Mouse (Mus musculus) testis, postnatal 14 days (tissue): ENCODE measurements around the gene Rab8a.
"Not testable (repeated sequence)": the region's sequence is repeated elsewhere in the genome, so short reads cannot be mapped to it uniquely, and the experiment has no call there.

Source experiments
- DNase-seq: peaks from one replicate; pipeline ENCODE4 v3.0.0; 2021; ENCODE audit warnings: low spot score

The Rab8a gene

GRCm38 (mm10) chr8:72160707-72161697 lies at the start of gene Rab8a:
Gene Rab8a, plus strand, starts transcription at chr8:72161200.
- peak; percentile 100 for DNase-seq

DNA sequence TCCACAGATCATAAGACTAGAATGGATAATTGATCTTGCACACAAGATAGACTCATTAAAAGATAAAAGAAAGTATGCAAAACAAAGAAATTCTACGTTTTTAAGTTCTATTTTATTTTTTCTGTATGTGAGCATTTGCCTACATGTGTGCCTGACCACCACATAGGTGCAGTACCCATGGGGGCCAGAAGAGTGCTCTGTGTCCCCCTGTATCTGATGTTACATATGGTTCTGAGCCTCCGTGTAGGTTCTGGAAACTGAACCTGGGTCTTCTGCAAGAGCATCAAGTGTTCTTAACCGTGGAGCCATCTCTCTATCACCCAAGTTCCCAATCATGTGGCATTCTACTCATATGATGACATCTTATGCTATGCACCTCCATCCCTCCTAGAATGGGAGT lies 48.5 kb upstream of the Rab8a start:
- DNase-seq: no peak

DNA sequence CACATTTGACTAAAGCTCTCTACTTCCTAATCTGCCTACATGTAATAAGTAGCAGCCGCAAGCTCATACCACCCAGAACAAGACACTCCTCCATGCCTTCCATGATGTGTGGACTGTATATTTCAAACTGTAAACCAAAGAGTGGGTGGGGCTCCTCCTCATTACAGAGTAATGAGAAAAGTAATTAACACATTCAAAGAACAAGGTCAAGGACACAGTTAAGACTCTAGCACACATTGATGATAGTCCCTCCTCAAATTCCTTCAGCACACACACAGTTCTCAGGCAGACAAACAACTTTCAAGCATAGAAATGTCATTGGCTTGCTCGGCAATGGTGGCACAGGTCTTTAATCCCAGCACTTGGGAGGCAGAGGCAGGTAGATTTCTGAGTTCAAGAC lies 45.8 kb upstream of the Rab8a start:
- DNase-seq: no peak

GRCm38 (mm10) chr8:72118616-72119015 lies 42.4 kb upstream of the Rab8a start:
- DNase-seq: no peak

DNA sequence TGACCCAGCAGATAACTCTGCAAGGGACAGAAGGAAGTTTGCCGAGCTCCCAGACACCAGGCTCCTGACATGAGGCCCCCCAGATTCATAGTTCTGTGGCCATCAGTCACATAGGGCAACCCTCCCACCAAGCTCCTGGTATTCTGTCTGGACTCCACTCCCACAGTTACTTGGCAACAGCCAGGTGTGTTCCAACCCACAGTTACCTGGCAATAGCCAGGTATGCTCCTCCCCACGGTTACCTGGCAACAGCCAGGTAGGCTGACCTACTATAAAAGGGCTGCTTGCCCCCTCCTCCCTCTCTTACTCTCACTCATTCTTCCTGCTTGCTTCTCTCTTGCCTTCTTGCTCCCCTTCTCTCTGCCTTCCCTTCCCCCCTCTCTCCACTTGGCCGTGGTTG lies 39.5 kb upstream of the Rab8a start:
- not testable (repeated sequence) for DNase-seq

- no peak for DNase-seq
Measured at GRCm38 (mm10) chr8:72121997-72122396, 39.0 kb upstream of the Rab8a start.

GRCm38 (mm10) chr8:72127834-72128233 lies 33.2 kb upstream of the Rab8a start:
- DNase-seq: no peak

- no peak for DNase-seq
Measured at GRCm38 (mm10) chr8:72131251-72131650, 29.7 kb upstream of the Rab8a start.

DNA sequence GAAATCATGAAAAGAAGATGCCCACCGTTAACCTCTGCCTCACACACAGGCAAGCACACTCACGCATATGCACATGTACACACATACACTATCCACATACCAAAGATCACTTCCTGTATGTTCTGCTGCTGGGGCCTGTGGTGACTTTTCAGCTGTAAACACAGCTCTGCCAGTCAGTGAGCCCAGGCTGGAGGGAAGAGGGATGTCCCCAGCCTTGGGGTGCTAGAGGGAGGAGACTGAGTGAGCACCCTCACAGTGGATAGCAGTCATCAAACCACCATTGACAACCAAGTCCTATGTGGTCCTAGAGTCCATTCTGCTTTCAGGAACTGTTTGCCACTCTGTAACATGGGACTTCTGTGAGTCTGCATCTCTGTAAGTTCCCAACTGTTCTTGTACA lies 29.1 kb upstream of the Rab8a start:
- DNase-seq: no peak

DNA sequence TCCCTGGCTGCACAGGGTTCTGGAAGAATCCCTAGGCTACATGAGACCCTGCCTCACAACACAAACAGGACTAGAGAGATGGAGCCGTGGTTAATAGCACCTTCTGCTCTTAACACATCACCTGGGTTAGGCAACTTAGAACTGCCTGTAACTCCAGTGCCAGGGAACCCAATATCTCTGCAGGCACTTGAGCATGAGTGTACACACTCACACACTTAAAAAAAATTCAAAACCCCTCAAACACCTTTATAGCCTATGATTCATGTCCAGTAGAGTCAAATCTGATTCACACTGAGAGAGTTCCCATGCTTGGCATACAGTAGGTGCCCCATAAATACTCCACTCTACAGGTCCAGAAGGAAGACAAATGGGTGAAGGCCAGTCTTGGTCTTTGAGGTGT lies 28.6 kb upstream of the Rab8a start:
- no peak for DNase-seq

GRCm38 (mm10) chr8:72132891-72133290 lies 28.1 kb upstream of the Rab8a start:
- DNase-seq: no peak

DNA sequence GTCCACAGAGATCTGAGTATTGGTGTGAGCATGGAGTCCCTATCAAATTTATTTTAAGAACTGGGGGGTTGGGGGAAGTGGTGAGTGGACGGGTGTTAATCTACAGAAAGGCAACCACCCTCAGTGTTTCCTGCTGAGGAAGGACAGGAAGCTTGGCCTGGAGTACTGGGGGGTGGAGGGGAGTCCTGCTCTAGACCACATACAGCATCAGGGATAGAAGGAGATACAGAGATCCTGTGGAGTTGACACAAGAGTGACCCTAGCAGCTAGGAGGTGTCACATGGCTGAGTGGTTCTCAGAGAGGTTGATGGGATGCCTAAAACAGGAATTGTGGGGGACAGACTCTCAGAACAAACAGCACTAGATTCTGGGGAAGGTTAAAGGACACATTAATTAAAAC lies 27.5 kb upstream of the Rab8a start:
- no peak for DNase-seq

GRCm38 (mm10) chr8:72134756-72135445 lies 26.1 kb upstream of the Rab8a start, which contains the start of gene Tpm4:
Gene Tpm4, plus strand, starts transcription at chr8:72134975.
- peak; percentile 60 for DNase-seq

GRCm38 (mm10) chr8:72135446-72136301 lies 25.3 kb upstream of the Rab8a start:
- peak; percentile 24 for DNase-seq

GRCm38 (mm10) chr8:72136302-72136978 lies 24.6 kb upstream of the Rab8a start:
- DNase-seq: peak; percentile 70

DNA sequence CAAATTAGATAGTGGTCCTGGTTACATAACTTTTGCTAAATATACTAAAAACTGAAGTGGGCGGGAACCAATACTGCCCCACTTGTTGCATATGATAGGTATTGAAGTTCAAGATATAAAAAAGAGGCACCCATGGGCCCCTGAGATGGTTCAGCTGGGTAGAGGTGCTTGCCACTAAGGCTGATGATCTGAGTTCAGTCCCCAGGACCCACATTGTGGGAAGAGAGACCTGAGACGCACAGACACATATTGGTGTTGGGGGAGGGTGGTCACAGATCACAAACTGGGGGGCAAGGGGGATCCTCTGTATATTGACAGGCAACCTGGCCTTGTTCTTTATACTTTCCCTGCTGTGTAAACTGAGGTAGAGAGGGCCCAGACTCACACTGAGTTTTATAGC lies 23.6 kb upstream of the Rab8a start:
- DNase-seq: no peak

DNA sequence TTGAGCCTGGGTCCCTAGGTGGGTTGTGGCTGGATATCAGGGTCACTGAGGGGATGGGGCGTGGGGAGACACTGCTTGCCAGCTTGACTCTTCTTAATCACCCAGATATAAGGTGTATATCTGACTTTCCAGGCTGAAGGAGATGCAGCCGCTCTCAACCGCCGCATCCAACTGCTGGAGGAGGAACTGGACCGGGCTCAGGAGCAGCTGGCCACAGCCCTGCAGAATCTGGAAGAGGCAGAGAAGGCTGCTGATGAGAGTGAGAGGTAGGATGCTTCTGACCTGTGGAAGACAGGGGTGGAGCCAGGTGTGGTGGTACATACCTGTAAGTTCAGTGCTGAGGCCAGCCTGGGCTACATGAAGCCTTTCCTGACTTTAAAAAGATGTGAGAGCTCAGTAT lies 22.5 kb upstream of the Rab8a start:
- DNase-seq: no peak

DNA sequence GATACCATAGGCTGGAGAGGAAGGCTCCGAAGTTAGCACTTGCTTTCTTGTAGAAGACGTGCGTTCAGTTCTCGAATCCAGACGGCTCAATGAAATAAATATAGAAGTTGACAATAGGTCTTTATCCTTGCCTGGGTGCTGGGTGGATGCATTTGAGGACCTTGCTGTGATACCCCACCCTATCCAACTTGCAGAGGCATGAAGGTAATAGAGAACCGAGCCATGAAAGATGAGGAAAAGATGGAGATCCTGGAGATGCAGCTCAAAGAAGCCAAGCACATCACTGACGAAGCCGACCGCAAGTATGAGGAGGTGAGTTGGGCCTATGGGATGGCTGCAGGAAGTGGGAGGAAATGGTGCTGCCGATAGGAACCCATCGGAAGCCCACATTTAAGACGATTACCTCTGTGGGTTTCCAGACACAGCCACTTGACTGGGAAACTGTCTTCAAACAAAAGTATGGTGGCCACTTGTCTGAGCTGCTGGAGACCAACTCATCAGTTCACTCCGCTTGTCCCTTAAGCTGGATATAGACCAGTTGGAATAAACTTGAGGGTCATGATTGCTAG lies 17.7 kb upstream of the Rab8a start:
- DNase-seq: no peak

- DNase-seq: no peak
Measured at GRCm38 (mm10) chr8:72144345-72144975, 16.5 kb upstream of the Rab8a start.

DNA sequence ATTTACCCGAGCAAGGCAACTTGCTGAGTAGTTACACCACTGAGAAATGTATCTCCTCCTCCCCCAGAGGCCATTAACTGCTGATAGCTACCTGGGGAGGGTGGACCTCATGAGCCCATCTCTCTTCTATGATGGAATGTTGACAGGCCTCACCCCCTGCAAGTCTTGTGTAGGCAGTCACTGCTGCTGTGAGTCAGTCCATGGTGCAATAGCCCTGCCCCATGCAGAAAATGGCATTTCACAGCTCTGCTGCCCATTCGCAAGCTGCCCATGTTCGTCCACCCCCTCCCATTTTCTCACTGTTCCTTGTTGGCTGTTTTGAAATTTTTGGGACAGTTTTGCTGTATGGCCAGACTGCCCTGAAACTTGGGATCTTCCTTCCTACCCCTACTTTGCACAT lies 15.5 kb upstream of the Rab8a start:
- no peak for DNase-seq

GRCm38 (mm10) chr8:72146056-72146455 lies 14.9 kb upstream of the Rab8a start:
- no peak for DNase-seq
